In the genomic region with DNA sequence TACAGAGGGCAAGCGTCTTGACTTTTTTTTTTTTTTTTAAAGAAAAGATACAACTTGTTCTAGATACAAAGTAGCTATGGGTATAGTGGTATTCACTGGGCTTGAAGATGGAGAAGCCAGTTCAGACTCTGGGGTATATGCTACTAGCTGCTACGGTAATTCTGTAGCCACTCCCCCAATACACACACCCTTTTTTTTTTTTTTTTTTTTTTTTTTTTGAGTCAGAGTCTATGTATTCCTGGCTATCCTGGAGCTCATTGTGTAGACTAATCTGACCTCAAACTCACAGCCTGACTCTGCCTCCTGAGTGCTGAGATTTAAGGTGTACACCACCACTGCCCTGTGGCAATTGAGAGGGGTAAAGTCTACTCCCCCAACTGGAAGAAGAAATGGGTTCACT, we compare ENCODE assay signal across 17 mouse cellular contexts. TPM values are rescaled to one million over a fixed set of nuclear protein-coding genes. Genes with fewer than 3 reads are reported as not detected.
"Had no signal": no experiment of that assay in that cellular context is flagged by ENCODE, and none has a peak within 500 bp of the region (broad histone marks: within the 10 kb centered on the region; RNA-seq: fewer than 3 reads in every experiment).

No protein-coding gene starts in this region.

- H3K4me2 ChIP-seq: neural tube, embryonic 13.5 days; neural tube, embryonic 15.5 days; stomach, embryonic 15.5 days had no signal

- H3K36me3 ChIP-seq: neural tube, embryonic 13.5 days; neural tube, embryonic 15.5 days; stomach, embryonic 15.5 days had no signal

- H3K27me3 ChIP-seq: neural tube, embryonic 15.5 days; stomach, embryonic 15.5 days had no signal

- H3K9ac ChIP-seq: neural tube, embryonic 13.5 days; neural tube, embryonic 15.5 days; stomach, embryonic 15.5 days had no signal

- H3K9me3 ChIP-seq: neural tube, embryonic 13.5 days; neural tube, embryonic 15.5 days; stomach, embryonic 15.5 days had no signal

- H3K27ac ChIP-seq: neural tube, embryonic 13.5 days; neural tube, embryonic 15.5 days; stomach, embryonic 15.5 days; stomach, postnatal 0 days had no signal

- H3K4me3 ChIP-seq: neural tube, embryonic 13.5 days; neural tube, embryonic 15.5 days; stomach, embryonic 15.5 days had no signal

- DNase-seq: retina, postnatal 1 day; right cerebral cortex, adult 18-20 months; right cerebral cortex, postnatal 14 days; right cerebral cortex, postnatal 25 days; right cerebral cortex, postnatal 4 days; thymus, adult 18-20 months; thymus, adult 2 months; thymus, postnatal 14 days; thymus, postnatal 25 days; thymus, postnatal 36 days; thymus, postnatal 4 days had no signal

RNA-seq across cellular contexts. Expression of gene Gpr37l1, which starts 25.0 kb away (rescaled TPM):
- total RNA-seq: neutrophil, adult 5-6 weeks had no signal
- polyA plus RNA-seq: testis, adult 2 months had no signal

RNA-seq across cellular contexts. Expression of gene Lgr6, which starts 37.4 kb away (rescaled TPM):
- total RNA-seq: neutrophil, adult 5-6 weeks had no signal
